Mouse (Mus musculus) olfactory bulb, adult 2 months (tissue): ENCODE results near the gene Ly86. TPM values are rescaled to one million over a fixed set of nuclear protein-coding genes. Genes with fewer than 3 reads are reported as not detected.

ENCODE experiments used
- H3K27ac ChIP-seq: fragments of 200-500 bp; 2 replicates; pipeline ENCODE4 v1.5.1; 2012; ENCODE audit warnings: low read depth, low read length; ENCODE audit not compliant: insufficient read depth
- H3K4me1 ChIP-seq: fragments of 200-500 bp; 2 replicates; pipeline ENCODE4 v1.6.1; 2012; ENCODE audit warnings: low read length; ENCODE audit not compliant: control insufficient read depth, insufficient read depth
- H3K4me3 ChIP-seq: fragments of 200-500 bp; 2 replicates; pipeline ENCODE4 v1.5.1; 2012; ENCODE audit warnings: mild to moderate bottlenecking, low read depth, low read length, moderate library complexity; ENCODE audit not compliant: insufficient read depth
- CTCF ChIP-seq: fragments of 200-500 bp; IDR thresholded peaks from 2 replicates; pipeline ENCODE4 v1.5.1; 2012; ENCODE audit warnings: low read depth, mild to moderate bottlenecking, low read length, moderate library complexity; ENCODE audit not compliant: insufficient read depth
- POLR2A ChIP-seq: fragments of 200-500 bp; IDR thresholded peaks from 2 replicates; pipeline ENCODE4 v1.6.1; 2012; ENCODE audit warnings: mild to moderate bottlenecking, low read depth, low read length, moderate library complexity; ENCODE audit not compliant: insufficient read depth
- WGBS: fragments of 180-500 bp; shearing (Covaris S2); methylation state at CpG from one replicate; pipeline ENCODE4 v1.1.7; 2018; 5-methylcytosine and 5-hydroxymethylcytosine counted together
- polyA plus RNA-seq: library from polyadenylated mRNA; stranded (reverse); fragments of >200 nt; gene quantifications from 2 replicates; pipeline ENCODE4 v1.2.4, GENCODE M21; 2012; ENCODE audit warnings: low replicate concordance; ENCODE audit not compliant: missing spikeins, insufficient read depth, insufficient read length

Ly86 gene
- polyA plus RNA-seq, 1 experiment, result not detected

DNA sequence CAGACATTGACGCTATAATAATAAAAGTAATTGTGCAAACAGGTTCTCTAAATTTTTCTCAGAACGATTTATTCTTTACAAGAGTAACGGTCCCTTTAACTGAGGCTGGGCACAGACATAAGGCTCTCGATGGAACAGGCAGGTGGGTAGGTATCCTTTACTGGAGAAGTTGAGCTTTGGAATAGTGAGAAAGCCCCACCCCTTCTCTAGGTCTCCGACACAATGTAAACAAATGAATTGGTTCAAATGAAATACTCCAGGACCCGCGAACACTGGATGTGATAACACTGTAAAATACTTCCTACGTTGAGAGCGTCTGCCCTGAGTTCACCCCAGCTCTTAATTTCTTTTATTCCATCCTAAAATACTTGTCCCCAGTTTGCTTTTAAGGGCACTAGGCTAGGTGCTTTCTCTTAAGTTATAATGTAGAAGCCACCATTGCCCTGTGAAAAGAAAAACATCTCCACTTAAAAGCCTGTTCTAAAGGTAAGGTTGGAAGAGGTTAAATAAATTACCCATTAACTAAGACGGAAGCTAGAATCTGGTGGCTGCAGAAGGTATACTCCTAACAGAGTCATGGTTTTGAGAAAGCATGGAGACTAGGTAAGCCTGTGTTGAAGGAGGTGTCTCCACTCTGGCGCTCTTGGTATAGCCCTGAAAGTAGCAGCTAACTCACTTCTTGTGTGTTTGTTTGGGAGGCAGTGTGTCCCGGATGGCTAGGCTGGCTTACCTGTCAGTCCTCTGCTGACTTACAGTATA, 81.7 kb downstream of the Ly86 start:
- WGBS, result 89% methylated on average over 12 of the region's 12 CpGs
- TF ChIP-seq CTCF, result no peak
- no peak for TF ChIP-seq POLR2A
- no peak overlapping the region for H3K27ac ChIP-seq
- H3K4me3 ChIP-seq, result no peak overlapping the region
- H3K4me1 ChIP-seq, result no peaks in the 10 kb centered on the region

DNA sequence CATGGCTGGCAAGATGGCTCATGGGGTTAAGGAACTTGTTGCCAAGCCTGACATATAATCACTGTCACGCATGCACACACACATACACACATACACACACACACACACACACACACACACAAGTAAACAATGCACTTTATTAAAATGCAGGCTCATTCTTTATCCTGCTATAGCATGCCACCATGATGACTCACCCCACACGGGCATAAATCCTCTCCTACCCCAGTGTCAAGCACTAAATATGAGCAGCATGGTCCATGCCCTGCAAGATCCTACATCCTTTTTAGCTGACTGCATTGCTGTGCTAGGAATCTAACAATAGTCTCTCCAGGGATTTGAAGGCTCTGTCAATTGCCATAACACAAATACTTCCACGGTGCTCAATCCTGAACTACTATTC, 83.5 kb downstream of the Ly86 start:
- whole genome bisulfite sequencing, result 75% methylated on average over 3 of the region's 3 CpGs
- Histone ChIP-seq H3K4me3 (no peak overlapping the region), H3K27ac (no peak overlapping the region), H3K4me1 (no peaks in the 10 kb centered on the region)
- TF ChIP-seq CTCF (no peak), POLR2A (no peak)

- TF ChIP-seq POLR2A, result no peak
- TF ChIP-seq CTCF, result no peak
- no peaks in the 10 kb centered on the region for H3K4me1 ChIP-seq
- no peak overlapping the region for H3K4me3 ChIP-seq
- H3K27ac ChIP-seq, result no peak overlapping the region
- WGBS, result 77% methylated on average over 8 of the region's 8 CpGs
Observed at GRCm38 (mm10) chr13:37429661-37430271, 84.8 kb downstream of the Ly86 start.

DNA sequence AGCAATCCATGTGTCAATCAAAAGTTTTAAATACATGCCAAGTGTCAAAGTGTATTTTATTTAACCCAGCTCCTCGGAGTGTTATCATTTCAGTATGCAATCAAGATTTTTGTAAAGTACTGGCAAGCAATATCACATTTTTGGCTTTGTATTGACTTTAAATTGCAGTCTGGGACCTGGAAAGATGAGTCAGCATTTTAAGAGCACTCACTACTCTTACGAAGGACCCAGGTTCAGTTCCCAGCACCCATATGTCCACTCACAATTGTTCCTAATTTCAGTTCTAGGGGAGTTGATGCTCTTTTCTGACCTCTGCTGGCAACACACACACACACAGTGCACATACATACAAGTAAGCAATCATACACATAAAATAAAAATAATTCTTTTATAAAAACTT, 86.7 kb downstream of the Ly86 start:
- 99% methylated on average over 2 of the region's 2 CpGs for WGBS
- H3K27ac ChIP-seq, result no peak overlapping the region
- TF ChIP-seq CTCF, result no peak
- no peak for TF ChIP-seq POLR2A
- H3K4me3 ChIP-seq, result no peak overlapping the region
- H3K4me1 ChIP-seq, result no peaks in the 10 kb centered on the region

DNA sequence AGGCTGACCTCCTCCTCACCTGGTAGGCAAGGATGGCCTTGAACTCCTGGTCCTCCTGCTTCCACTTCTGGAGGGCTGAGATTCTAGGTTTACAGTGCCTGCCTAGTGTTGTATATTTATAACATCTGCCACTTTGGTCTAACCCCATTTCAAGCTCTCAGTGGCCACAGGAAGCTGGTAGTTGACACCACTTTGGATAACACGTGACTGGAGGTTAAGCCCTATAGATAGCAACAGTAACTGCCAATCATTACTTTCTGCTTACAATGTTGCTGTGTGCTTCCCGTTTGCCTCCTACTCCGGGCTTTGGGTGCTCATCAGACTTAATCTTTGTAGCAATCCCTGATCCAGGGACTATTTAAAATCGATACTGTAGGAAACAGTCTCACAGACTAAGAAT, 87.6 kb downstream of the Ly86 start:
- no peak overlapping the region for H3K4me3 ChIP-seq
- H3K27ac ChIP-seq, result no peak overlapping the region
- WGBS, result 53% methylated on average over 4 of the region's 4 CpGs
- TF ChIP-seq CTCF (no peak), POLR2A (no peak)
- H3K4me1 ChIP-seq, result no peaks in the 10 kb centered on the region

- TF ChIP-seq POLR2A, result no peak
- TF ChIP-seq CTCF, result no peak
- 50% methylated on average over 3 of the region's 3 CpGs for WGBS
Observed at GRCm38 (mm10) chr13:37433142-37433541, 88.1 kb downstream of the Ly86 start.

GRCm38 (mm10) chr13:37433730-37434129, 88.7 kb downstream of the Ly86 start:
- Histone ChIP-seq H3K4me3 (no peak overlapping the region), H3K27ac (no peak overlapping the region), H3K4me1 (no peaks in the 10 kb centered on the region)
- WGBS, result 7% methylated on average over 3 of the region's 3 CpGs
- TF ChIP-seq POLR2A (no peak), CTCF (no peak)

More at GRCm38 (mm10) chr13:37433142-37433541, 88.1 kb downstream of the Ly86 start:
- Histone ChIP-seq H3K4me1 (no peaks in the 10 kb centered on the region), H3K27ac (no peak overlapping the region), H3K4me3 (no peak overlapping the region)

DNA sequence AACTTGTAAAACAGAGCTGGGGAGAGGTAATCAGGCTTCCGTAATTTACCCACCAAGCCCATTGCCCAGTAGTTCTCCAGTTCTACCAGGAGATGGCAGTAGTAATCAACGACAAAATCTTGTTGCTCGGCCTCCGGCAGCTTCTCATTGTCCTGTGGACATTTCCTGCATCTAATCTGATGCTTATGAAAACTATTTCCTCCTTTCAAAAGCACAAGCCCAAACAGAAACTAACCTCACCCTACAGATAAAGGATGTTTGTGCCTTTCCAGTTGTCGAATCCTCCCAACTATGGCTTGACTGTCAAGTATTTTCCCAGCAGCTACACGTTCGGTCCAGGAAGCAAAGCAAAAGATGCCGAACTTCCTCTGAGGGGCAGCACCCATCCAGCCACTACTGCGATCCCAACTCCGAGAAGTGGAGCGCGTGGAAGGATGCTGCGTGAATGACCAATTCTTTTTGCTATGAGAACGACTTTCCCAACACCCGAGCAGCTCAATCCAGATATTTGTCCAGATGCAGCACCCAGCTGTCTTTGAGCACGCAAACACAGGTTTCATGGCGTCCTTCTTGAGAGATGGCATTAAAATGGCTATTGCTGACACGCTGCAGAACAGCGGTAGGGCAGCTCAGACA, 89.2 kb downstream of the Ly86 start:
- TF ChIP-seq CTCF, result no peak
- no peak for TF ChIP-seq POLR2A
- peak overlapping the region; percentile 0; the same call in 1 of the 2 replicates for H3K27ac ChIP-seq
- WGBS, result under 1% methylated on average over 19 of the region's 19 CpGs
- peak overlapping the region; percentile 34 for H3K4me3 ChIP-seq
- H3K4me1 ChIP-seq, result no peaks in the 10 kb centered on the region

- Histone ChIP-seq H3K4me1 (no peaks in the 10 kb centered on the region), H3K4me3 (no peak overlapping the region), H3K27ac (no peak overlapping the region)
- WGBS, result 28% methylated on average over 9 of the region's 9 CpGs
- no peak for TF ChIP-seq POLR2A
- TF ChIP-seq CTCF, result no peak
Observed at GRCm38 (mm10) chr13:37434841-37435240, 89.8 kb downstream of the Ly86 start.

DNA sequence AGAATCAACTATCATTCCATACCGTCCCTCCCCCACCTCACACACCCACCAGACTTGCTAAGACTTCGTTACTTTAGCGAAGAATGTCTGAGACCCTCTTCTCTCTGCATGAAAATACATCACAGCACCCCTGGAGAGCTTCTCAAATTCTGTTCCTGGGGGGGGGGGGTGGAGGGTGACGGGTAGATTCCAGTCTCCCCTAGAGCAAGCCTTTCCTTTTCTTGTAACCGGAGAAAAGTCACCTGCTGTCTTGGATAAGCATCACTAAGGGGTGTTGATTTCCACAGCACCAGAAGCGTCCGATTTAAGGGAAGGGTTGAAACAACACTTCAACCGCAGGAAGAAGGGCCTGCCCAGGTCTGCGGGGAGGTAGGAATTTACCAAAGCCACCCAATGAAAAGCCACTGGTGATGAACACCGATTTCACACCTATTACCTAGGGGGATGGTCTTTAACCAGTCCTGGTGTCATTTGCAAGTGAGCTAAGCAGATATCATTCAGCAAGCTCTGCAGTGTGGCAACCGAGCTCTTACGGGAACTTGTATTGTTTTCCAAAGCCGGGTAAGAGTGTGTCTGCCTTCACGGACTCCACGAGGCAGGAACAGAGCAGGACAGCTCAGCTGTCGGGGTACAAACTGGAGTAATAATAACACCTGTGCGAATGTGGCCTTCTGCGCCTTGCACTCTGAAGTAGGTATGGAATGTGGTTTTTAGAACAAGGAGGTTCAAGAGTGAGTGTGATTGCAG, 91.4 kb downstream of the Ly86 start:
- H3K27ac ChIP-seq, result no peak overlapping the region
- TF ChIP-seq CTCF, result no peak
- no peak for TF ChIP-seq POLR2A
- WGBS, result 42% methylated on average over 18 of the region's 18 CpGs
- no peak overlapping the region for H3K4me3 ChIP-seq
- peaks cover 6% of the 10 kb centered on the region for H3K4me1 ChIP-seq
